Mouse (Mus musculus) liver, embryonic 12.5 days (tissue): Measurements from ENCODE around the gene Ltf. TPM values are rescaled to one million over a fixed set of nuclear protein-coding genes. Genes with fewer than 3 reads are reported as not detected.

Source experiments
- ATAC-seq: fragments of 200-750 bp; cut with Nextera tagmentation; 2 replicates; pipeline ENCODE4 v1.8.0; 2017; ENCODE audit warnings: moderate number of reproducible peaks, mild to moderate bottlenecking, moderate library complexity
- H3K27ac ChIP-seq: fragments of 300-500 bp; sonication (generic); 2 replicates; pipeline ENCODE4 v1.5.1; 2016; ENCODE audit warnings: mild to moderate bottlenecking
- H3K27me3 ChIP-seq: fragments of 300-500 bp; sonication (generic); replicated peaks from 2 replicates; pipeline ENCODE4 v1.6.1; 2016; ENCODE audit warnings: mild to moderate bottlenecking, moderate library complexity
- H3K36me3 ChIP-seq: fragments of 300-500 bp; sonication (generic); 2 replicates; pipeline ENCODE4 v1.6.1; 2016; ENCODE audit warnings: mild to moderate bottlenecking, moderate library complexity
- H3K4me1 ChIP-seq: fragments of 300-500 bp; sonication (generic); 2 replicates; pipeline ENCODE4 v1.6.1; 2016
- H3K4me2 ChIP-seq: fragments of 300-500 bp; sonication (generic); 2 replicates; pipeline ENCODE4 v1.6.1; 2016; ENCODE audit warnings: mild to moderate bottlenecking, moderate library complexity
- H3K4me3 ChIP-seq: fragments of 300-500 bp; sonication (generic); 2 replicates; pipeline ENCODE4 v1.5.1; 2016; ENCODE audit warnings: mild to moderate bottlenecking, moderate library complexity
- H3K9ac ChIP-seq: fragments of 300-500 bp; sonication (generic); 2 replicates; pipeline ENCODE4 v1.6.1; 2016; ENCODE audit warnings: mild to moderate bottlenecking, moderate library complexity
- H3K9me3 ChIP-seq: fragments of 300-500 bp; sonication (generic); replicated peaks from 2 replicates; pipeline ENCODE4 v1.6.1; 2016; ENCODE audit warnings: mild to moderate bottlenecking, moderate library complexity
- WGBS: fragments of 180-500 bp; shearing (Covaris S2); methylation state at CpG from one replicate; pipeline ENCODE4 v1.1.7; 2016; ENCODE audit not compliant: insufficient replicate concordance; 5-methylcytosine and 5-hydroxymethylcytosine counted together
- polyA plus RNA-seq: library from polyadenylated mRNA; unstranded; fragments of >200 nt; fragmentation: Nextera tagmentation; extraction: Ambion mirVana; gene quantifications from 2 replicates; pipeline ENCODE4 v1.2.1, GENCODE M21; 2016

Gene Ltf
- polyA plus RNA-seq, 1 experiment from 2014 or later: 17.0 TPM

DNA sequence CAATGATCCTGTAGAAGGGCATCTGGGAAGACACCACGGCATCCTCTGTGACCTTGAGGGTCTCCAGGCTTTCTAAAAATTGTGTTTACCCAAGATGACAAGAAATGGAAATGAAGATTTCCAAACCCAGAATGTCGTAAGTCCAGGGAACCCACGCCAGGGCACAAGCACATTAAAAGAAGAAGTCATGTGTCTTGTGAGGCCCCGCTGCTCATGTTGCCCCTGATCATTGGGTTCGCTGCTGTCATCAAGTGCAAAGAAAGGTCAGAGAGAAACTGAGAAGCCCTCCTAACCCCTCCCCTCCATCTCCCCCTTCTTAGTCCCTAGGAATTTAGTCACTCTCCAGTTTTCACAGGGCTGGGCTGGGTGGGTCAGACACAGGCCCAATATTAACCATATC lies 43.8 kb downstream of the Ltf start:
- no peak overlapping the region for H3K9ac ChIP-seq
- no peaks in the 10 kb centered on the region for H3K36me3 ChIP-seq
- peaks cover 21% of the 10 kb centered on the region for H3K4me1 ChIP-seq
- H3K4me3 ChIP-seq: no peak overlapping the region
- H3K27ac ChIP-seq: no peak overlapping the region
- no peaks in the 10 kb centered on the region for H3K9me3 ChIP-seq
- no peaks in the 10 kb centered on the region; the same call in 1 of the 2 replicates for H3K27me3 ChIP-seq
- no peak for ATAC-seq
- WGBS: 67% methylated on average over 5 of the region's 5 CpGs
- H3K4me2 ChIP-seq: no peak overlapping the region

DNA sequence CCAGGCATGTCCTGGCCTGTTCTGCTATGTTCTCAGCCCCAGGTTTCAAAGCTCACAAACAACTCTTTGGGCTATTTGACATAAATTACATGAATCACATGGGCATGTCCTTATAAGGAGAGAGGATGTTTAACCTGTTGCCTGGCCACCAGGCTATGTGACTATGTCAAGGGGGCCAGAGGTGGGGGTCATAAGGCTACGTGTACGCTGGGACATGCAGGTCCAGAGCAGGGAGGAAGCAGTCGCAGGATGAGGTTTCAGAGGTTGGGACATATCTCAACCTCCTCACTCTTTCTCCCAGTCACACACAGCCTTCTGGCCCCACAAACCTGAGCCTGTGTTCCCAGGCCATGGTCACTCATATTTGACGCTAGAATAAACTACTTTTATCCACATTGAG lies 48.0 kb downstream of the Ltf start:
- no peaks in the 10 kb centered on the region for H3K9me3 ChIP-seq

DNA sequence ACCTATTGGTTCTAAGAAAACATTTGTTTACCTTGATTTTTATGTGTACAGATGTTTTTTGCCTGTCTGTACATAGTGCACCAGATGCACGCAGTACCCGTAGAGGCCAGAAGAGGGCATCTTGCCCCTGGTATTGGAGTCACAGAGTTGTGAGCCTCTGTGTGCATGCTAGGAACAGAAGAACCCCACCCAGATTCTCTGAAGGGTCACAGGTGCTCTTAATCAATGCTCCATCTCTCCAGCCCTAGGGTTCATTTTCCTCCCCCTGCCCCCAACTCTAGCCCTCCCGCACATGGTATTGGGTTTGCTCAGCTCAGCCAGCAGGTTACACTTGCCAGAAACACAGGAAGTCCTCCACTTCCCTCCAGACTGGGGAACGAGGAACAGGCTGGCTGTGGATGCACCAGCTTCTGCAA lies 51.5 kb downstream of the Ltf start:
- no peaks in the 10 kb centered on the region for H3K36me3 ChIP-seq
- H3K4me1 ChIP-seq: no peaks in the 10 kb centered on the region
- peaks cover 5% of the 10 kb centered on the region; the same call in 1 of the 2 replicates for H3K9me3 ChIP-seq
- no peak overlapping the region for H3K27ac ChIP-seq
- H3K9ac ChIP-seq: no peak overlapping the region
- 10% methylated on average over 4 of the region's 4 CpGs for WGBS
- no peaks in the 10 kb centered on the region for H3K27me3 ChIP-seq
- ATAC-seq: peak; percentile 75
- H3K4me3 ChIP-seq: no peak overlapping the region
- H3K4me2 ChIP-seq: no peak overlapping the region

More for the DNA sequence above, 48.0 kb downstream of the Ltf start:
- Histone ChIP-seq H3K36me3 (no peaks in the 10 kb centered on the region), H3K4me1 (no peaks in the 10 kb centered on the region), H3K9ac (no peak overlapping the region), H3K4me2 (no peak overlapping the region), H3K27ac (no peak overlapping the region), H3K27me3 (no peaks in the 10 kb centered on the region), H3K4me3 (no peak overlapping the region)
- no peak for ATAC-seq
- WGBS: 51% methylated on average over 4 of the region's 4 CpGs

DNA sequence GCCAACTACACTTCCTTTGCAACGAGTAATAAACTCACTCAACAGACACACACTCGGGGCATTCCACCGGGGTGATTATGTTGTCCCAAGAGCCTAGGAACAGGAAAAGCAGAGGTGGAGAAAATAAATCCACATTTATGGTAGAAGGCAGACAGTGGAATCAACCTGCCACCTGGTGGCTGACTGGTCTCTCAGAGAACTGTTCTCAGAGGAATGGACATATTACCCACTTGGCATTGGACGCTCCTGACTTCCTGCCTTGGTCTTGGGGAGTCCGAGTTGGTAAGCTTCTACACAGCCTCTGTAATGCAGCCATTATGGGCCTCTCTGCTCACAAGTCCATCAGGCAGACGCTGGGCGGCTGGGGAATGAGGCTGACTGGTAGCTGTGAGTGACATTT lies 53.1 kb downstream of the Ltf start:
- H3K36me3 ChIP-seq: no peaks in the 10 kb centered on the region
- H3K4me2 ChIP-seq: no peak overlapping the region
- no peak overlapping the region for H3K27ac ChIP-seq
- no peak overlapping the region for H3K4me3 ChIP-seq
- H3K9ac ChIP-seq: no peak overlapping the region
- H3K27me3 ChIP-seq: no peaks in the 10 kb centered on the region
- 39% methylated on average over 7 of the region's 7 CpGs for WGBS
- peaks cover 5% of the 10 kb centered on the region; the same call in 1 of the 2 replicates for H3K9me3 ChIP-seq
- H3K4me1 ChIP-seq: no peaks in the 10 kb centered on the region
- no peak for ATAC-seq

DNA sequence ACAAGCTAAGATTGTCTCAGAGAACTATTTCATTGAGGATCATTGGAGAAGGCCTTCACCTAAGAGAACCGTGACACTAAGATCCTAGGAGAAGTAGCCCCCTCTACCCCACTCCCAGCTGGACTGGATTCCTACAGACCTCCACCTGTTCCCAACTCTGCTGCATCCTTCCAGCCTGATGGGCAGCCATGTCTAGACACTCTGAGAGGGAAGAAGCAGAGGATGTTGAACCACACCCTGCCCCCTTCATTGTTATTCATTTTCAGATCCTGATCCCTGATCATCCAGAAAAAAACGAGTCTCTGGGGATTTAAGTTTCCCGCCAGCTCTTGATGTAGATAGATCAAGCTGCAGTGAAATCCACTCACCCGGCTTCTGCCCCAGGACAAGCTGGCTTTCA lies 53.9 kb downstream of the Ltf start:
- Histone ChIP-seq H3K27me3 (no peaks in the 10 kb centered on the region), H3K4me2 (no peak overlapping the region), H3K4me1 (no peaks in the 10 kb centered on the region), H3K4me3 (no peak overlapping the region), H3K27ac (no peak overlapping the region), H3K9ac (no peak overlapping the region), H3K36me3 (no peaks in the 10 kb centered on the region), H3K9me3 (peaks cover 5% of the 10 kb centered on the region; the same call in 1 of the 2 replicates)
- no peak for ATAC-seq
- WGBS: 66% methylated on average over 4 of the region's 4 CpGs

DNA sequence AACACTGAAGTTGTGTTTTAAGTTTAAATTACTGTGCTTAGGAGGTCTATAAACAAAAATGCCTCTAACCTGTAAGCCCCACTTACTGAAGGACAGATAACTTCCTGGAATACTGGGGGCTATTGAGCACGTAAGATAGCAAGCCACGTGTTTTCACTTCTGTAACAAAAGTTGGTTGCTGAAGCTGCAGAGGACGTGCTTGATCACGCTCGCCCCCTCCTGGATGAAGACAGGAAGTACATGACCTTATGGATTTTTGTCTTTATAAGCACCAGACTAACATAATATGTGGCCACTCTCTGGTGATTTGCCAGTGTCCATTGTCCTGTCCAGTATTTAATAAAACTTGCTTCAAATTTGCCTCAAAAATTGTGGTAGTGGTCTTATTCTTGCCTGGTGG lies 58.7 kb downstream of the Ltf start:
- no peak for ATAC-seq
- Histone ChIP-seq H3K9me3 (peaks cover 5% of the 10 kb centered on the region; the same call in 1 of the 2 replicates), H3K4me1 (no peaks in the 10 kb centered on the region), H3K4me2 (no peak overlapping the region), H3K27ac (no peak overlapping the region), H3K36me3 (no peaks in the 10 kb centered on the region), H3K27me3 (no peaks in the 10 kb centered on the region), H3K9ac (no peak overlapping the region), H3K4me3 (no peak overlapping the region)
- 52% methylated on average over 5 of the region's 5 CpGs for WGBS

DNA sequence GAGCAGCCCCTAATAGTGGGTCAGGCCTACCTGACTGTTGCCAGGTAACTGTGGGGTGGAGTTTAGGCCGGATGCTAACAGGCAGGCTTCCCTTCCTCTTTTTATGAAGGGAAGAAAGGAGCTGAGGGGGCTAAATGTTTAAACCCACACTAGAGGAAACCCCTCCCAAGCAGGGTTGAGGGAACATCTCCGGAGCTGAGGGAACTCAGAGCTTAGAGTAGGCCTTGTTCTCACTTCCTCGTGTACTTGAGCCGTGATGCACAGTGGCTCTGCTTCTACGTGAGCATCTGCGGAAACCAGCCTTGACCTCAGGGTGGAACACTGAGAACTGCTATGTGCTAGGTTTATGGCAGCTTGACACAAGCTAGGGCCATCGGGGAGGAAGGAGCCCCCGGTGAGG lies 61.7 kb downstream of the Ltf start:
- Histone ChIP-seq H3K4me1 (no peaks in the 10 kb centered on the region), H3K27ac (no peak overlapping the region), H3K4me2 (no peak overlapping the region), H3K9me3 (no peaks in the 10 kb centered on the region), H3K36me3 (no peaks in the 10 kb centered on the region), H3K27me3 (no peaks in the 10 kb centered on the region), H3K4me3 (no peak overlapping the region), H3K9ac (no peak overlapping the region)
- ATAC-seq: no peak
- WGBS: 72% methylated on average over 8 of the region's 8 CpGs

DNA sequence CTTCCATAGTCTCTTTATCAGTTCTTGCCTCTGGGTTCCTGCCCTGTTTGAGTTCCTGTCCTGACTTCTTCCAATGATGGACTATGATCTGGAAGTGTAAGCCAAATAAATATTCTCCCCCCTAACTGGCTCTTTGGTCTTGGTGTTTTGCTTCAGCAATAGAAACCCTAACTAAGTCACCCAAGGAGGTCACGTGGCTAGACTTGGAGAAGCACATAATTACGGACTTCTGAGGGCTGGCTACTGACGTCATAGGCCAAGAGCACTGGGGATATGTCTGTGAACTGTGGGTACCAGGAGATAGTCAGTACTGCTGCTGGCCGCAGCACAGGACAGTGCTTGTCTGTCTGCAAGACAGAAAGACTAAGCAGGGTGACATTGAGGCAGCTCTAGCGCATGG lies 62.7 kb downstream of the Ltf start:
- no peak for ATAC-seq
- H3K4me1 ChIP-seq: no peaks in the 10 kb centered on the region
- no peak overlapping the region for H3K4me3 ChIP-seq
- no peak overlapping the region for H3K27ac ChIP-seq
- WGBS: 64% methylated on average over 5 of the region's 5 CpGs
- no peak overlapping the region for H3K4me2 ChIP-seq
- no peaks in the 10 kb centered on the region for H3K36me3 ChIP-seq
- no peaks in the 10 kb centered on the region for H3K9me3 ChIP-seq
- no peaks in the 10 kb centered on the region for H3K27me3 ChIP-seq
- H3K9ac ChIP-seq: no peak overlapping the region

DNA sequence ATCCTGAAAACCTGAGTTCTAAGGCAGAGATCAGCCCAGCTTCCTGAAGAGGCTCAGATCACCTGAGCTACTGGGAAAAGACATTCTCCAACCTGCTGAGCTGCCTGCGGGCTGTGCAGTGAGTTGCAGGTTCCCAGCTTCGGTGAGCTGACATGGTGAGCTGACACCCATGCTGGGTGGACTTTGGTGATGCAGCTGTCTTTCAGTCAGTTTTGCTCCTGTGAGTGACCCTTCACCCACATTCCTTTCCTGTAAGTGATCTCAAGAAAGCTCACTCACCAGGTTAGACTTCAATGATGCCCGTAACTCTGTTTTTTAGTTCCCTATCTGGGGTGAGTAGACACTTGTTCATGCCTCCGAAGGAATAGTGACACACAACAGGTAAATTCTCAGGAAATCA lies 66.3 kb downstream of the Ltf start:
- Histone ChIP-seq H3K36me3 (no peaks in the 10 kb centered on the region), H3K27me3 (peaks cover 14% of the 10 kb centered on the region; the same call in 1 of the 2 replicates), H3K4me2 (no peak overlapping the region), H3K4me3 (no peak overlapping the region), H3K9ac (no peak overlapping the region), H3K9me3 (no peaks in the 10 kb centered on the region), H3K27ac (no peak overlapping the region), H3K4me1 (0 out of 2 replicates have a peak, but pooled peaks cover 13% of the 10 kb centered on the region)
- WGBS: 36% methylated on average over 4 of the region's 4 CpGs
- no peak for ATAC-seq

DNA sequence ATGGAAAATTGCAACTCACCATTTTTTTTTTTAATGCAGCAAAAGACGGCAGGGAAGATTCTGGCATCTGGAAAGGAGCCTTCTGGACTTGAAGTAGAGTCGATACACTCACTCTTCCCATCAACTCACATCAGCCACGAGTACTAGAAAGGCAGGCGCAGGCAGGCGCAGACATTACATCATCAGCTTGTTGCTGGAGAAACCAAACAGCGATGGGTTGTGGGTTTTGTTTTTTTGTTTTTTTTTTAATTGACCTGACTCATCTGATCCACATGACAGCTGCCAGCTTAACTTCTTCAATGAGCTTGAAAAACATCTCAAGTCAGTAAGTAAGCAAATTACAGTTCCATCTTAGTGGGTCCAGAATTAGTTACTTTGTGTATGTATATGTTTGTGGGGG lies 67.1 kb downstream of the Ltf start:
- Histone ChIP-seq H3K4me2 (no peak overlapping the region), H3K27me3 (peaks cover 14% of the 10 kb centered on the region; the same call in 1 of the 2 replicates), H3K9me3 (no peaks in the 10 kb centered on the region), H3K9ac (no peak overlapping the region), H3K4me1 (0 out of 2 replicates have a peak, but pooled peaks cover 13% of the 10 kb centered on the region), H3K36me3 (no peaks in the 10 kb centered on the region), H3K4me3 (no peak overlapping the region), H3K27ac (no peak overlapping the region)
- WGBS: 55% methylated on average over 6 of the region's 6 CpGs
- ATAC-seq: no peak

DNA sequence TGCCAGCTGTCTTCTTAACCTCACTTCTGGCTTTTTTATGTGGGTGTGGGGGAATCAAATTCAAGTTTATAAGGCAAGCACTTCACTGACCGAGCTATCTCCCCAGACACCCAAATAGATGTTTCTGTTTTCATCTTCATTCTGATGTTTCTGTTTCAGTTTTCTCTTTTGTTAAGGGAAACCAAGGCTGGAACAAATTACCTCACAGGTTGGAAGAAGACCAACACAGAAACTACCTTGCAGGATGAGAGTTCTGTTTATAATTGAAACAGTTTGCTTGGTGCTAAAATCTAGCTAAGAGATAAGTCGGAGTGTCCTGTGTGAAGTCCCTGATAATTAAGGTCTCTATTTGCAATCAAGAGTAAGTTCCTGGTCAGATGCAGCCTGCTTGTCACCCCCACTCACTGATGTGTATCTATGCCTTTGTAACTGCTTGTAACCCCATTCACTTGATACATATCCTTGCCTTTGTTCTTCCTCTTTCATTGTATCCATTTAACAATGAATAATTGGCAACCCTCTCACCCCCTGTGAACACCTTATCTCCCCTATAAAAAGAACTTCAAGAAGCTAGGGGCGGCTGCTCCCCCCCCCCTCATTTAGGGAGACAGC lies 68.0 kb downstream of the Ltf start:
- no peak for ATAC-seq

DNA sequence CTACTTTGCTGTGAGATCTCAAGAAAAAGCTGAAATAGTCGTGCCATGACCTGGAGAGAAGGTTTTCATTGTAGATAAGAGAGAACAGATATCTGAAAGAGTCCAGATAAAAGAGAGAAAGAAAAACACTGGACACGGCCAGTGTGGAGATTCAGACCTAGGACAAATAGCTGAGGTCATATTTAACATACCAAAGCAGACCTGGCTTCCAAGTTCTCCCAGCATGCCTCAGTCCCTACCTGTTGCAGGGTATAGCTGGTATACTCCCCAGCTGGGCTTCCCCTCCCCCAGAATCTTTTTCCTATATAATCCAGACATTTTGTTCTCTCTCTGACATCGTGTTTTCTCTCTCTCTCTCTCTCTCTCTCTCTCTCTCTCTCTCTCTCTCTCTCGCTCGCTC lies 68.9 kb downstream of the Ltf start:
- H3K9ac ChIP-seq: no peak overlapping the region

More for the DNA sequence above, 68.0 kb downstream of the Ltf start:
- WGBS: 25% methylated on average over 3 of the region's 3 CpGs
- 0 out of 2 replicates have a peak, but pooled peaks cover 13% of the 10 kb centered on the region for H3K4me1 ChIP-seq
- H3K9me3 ChIP-seq: no peaks in the 10 kb centered on the region
- no peak overlapping the region for H3K4me2 ChIP-seq
- no peak overlapping the region for H3K4me3 ChIP-seq
- no peaks in the 10 kb centered on the region for H3K36me3 ChIP-seq
- peaks cover 17% of the 10 kb centered on the region; the same call in 1 of the 2 replicates for H3K27me3 ChIP-seq
- no peak overlapping the region for H3K27ac ChIP-seq
- H3K9ac ChIP-seq: no peak overlapping the region

DNA sequence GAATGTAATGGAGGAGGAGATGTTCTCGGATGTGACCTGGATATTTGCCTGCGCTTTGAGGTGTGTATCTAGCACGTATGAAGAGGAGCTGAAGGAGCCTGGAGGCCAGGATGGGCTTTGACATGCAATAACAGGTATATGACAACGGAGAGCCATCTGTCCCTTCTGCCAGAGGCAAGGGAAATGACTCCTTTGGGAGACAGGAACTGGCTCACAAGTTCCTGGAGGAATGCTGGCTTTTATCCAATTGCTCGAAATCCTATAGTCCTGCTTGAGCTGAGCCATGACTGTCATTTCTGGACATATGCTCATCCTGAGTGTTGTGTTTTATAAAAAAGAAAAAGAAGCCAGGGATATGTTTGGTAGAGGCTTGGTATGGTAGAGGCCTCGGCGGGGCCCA lies 69.8 kb downstream of the Ltf start:
- Histone ChIP-seq H3K4me3 (no peak overlapping the region), H3K27me3 (peaks cover 17% of the 10 kb centered on the region; the same call in 1 of the 2 replicates), H3K4me1 (0 out of 2 replicates have a peak, but pooled peaks cover 13% of the 10 kb centered on the region), H3K9ac (no peak overlapping the region), H3K27ac (no peak overlapping the region), H3K4me2 (no peak overlapping the region), H3K9me3 (no peaks in the 10 kb centered on the region), H3K36me3 (no peaks in the 10 kb centered on the region)
- ATAC-seq: no peak
- 48% methylated on average over 7 of the region's 7 CpGs for WGBS

More for the DNA sequence above, 68.9 kb downstream of the Ltf start:
- no peak for ATAC-seq
- 16% methylated on average over 5 of the region's 5 CpGs for WGBS
- no peak overlapping the region for H3K4me3 ChIP-seq
- H3K27me3 ChIP-seq: peaks cover 17% of the 10 kb centered on the region; the same call in 1 of the 2 replicates
- no peak overlapping the region for H3K27ac ChIP-seq
- no peaks in the 10 kb centered on the region for H3K36me3 ChIP-seq
- no peaks in the 10 kb centered on the region for H3K9me3 ChIP-seq
- H3K4me1 ChIP-seq: 0 out of 2 replicates have a peak, but pooled peaks cover 13% of the 10 kb centered on the region
- H3K4me2 ChIP-seq: no peak overlapping the region
